Mouse (Mus musculus): Measurements from ENCODE around the gene Speg.

DNA sequence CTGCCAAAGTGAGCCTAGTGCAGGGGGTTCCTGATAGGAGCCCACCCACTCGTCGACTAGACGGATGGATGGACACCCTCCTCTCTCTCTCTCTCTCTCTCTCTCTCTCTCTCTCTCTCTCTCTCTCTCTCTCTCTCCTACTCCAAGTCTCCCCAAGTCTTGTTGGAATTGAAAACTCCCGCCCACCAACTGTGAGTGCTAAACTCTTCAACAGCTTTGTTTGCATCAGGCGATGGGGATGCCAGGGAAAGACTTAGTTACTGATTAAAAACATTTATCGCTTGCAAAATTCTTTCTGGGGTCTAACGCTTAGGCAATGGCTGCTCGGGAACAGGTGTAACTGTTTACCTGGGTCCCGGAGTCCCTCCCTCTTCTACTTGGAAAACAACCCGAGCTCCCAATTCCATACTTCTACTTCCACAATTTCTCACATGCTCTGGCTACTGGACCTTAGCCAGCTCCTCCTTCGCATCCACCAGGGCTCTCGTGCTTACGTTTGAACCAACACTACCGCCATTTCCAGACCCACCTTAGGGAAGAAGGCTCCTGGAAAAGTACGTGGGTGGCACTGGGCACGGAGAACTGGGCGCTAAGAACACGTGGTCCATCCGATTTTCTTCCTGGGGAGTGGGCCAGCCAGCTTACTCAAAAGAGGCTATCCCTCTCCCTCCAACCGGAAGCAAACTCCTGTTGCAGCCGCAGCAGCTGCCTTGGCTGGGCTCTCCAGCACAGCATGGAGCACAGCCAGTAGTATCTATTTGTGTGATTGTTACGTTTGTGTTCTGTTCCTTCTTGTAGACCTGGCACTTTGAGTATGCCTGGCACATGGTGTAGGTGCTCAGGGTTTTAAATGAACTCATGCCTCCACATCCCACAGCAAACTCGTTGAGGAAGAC is 83.9 kb downstream of the Speg start:
- no peak for TF ChIP-seq POLR2A (IDR thresholded peaks at IDR 0.05; ENCODE audit: low read depth, low read length)
- TF ChIP-seq CTCF (conservative IDR thresholded peaks at IDR 0.05; ENCODE audit: insufficient read depth, insufficient read length, low read depth, low read length) = no peak
